Mouse (Mus musculus): Measurements from ENCODE around the gene Gm4788. TPM values are rescaled to one million over a fixed set of nuclear protein-coding genes. Genes with fewer than 3 reads are reported as not detected.
"Not testable (repeated sequence)": the region's sequence is repeated elsewhere in the genome, so short reads cannot be mapped to it uniquely, and the experiment has no call there.

Gene Gm4788
- not detected for total RNA-seq (2021)

GRCm38 (mm10) chr1:139781143-139781542 lies at the start of gene Gm4788:
TSS of gene Gm4788 (minus strand) at chr1:139781243.
- DNase-seq, result no peak

- no peak for DNase-seq
Observed at GRCm38 (mm10) chr1:139808594-139808993, 27.6 kb upstream of the Gm4788 start.

- DNase-seq, result not testable (repeated sequence)
Observed at GRCm38 (mm10) chr1:139769913-139770312, 11.1 kb downstream of the Gm4788 start.

GRCm38 (mm10) chr1:139716681-139717080 lies 64.4 kb downstream of the Gm4788 start:
- not testable (repeated sequence) for DNase-seq

GRCm38 (mm10) chr1:139716249-139716648 lies 64.8 kb downstream of the Gm4788 start:
- not testable (repeated sequence) for DNase-seq

- DNase-seq, result not testable (repeated sequence)
Observed at GRCm38 (mm10) chr1:139649921-139650320, 131.1 kb downstream of the Gm4788 start.

Other genes with a start within 250 kb of the Gm4788 start
- not detected for gene Cfhr1, start 221.0 kb downstream of the Gm4788 start, total RNA-seq (2021)
- under 1 TPM in 1 of 2 experiments, not detected in 1; 0.40 TPM for gene Cfhr2, start 77.5 kb upstream of the Gm4788 start, total RNA-seq (2021)

Measured in layer of hippocampus, postnatal 36 days (tissue).